Mouse (Mus musculus): Measurements from ENCODE around the gene Wdr37.
A peak's percentile ranks its signal among the peaks of the same experiment; 100 is the strongest.

The Wdr37 gene

DNA sequence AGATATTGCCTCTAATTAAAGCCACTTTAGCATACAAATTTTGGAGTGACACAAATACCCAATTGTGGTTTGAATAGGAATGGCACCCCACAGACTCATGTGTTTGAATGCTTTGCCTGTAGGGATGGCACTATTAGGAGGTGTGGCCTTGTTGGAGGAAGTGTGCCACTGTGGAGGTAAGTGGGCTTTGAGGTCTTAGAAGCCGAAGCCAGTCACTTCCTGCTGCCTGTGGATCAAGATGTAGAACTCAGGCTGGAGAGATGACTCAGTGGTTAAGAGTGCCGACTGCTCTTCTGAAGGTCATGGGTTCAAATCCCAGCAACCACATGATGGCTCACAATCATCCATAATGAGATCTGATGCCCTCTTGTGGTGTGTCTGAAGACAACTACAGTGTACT lies 30.8 kb downstream of the Wdr37 start:
- DNase-seq (ENCODE audit: low spot score in 2 of 2): no peak

DNA sequence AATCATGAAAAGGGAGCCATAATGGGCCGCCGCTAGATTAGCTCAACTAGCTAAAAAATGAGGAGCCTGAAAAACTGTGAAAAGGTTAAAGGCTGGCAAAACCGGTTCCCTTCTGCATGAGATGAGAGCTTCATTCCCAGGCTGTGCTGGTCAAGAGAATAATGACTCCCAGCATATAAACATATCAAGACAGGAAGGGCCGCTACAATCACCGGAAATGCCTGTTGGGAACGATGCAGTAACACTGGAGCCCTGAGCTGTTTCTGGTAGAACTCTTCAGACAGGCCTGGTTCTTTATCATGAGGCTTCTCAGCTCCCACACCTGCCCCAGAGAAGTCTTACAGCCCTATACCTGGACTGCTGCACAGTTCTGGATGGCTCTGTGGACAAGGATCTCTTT lies 31.8 kb downstream of the Wdr37 start:
- no peak for DNase-seq (ENCODE audit: low spot score in 2 of 2)

DNA sequence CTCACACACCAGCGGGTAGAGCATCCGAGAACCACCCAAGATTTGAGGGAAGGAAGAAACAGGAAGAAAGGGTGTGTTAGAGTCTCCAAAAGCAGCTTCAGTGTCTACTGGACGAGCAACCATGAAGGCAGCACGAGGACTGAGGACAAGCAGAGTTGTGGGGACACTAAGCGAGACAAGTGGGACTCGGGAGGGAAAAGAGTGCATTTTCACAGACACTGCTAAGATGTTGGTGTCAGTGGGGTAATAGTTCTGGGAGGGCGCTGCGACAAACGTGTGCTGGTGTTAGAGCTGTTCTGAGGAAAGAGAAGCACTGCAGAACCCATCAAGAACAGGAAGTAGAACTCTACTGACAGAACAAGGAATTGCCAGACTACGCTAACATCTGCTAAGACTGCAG lies 32.6 kb downstream of the Wdr37 start:
- no peak for DNase-seq (ENCODE audit: low spot score in 2 of 2)

DNA sequence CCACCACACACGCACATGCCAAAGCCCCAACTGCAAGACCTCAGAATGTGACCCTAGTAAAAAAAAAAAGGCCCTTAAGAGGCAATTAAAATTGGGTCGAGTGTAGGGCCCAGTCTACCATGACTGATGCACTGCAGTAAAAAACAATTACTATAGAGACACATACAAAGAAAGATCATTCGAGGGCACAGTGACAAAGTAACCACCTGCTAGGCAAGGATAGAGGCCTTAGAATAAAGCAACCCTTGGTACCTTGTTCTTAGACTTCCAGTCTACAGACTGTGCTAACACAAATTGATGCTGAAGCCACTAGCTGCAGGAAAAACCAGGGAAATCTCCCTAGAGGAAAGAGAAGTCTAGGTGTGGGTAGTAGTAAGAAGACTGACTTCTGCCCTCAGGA lies 33.3 kb downstream of the Wdr37 start:
- no peak for DNase-seq (ENCODE audit: low spot score in 2 of 2)

DNA sequence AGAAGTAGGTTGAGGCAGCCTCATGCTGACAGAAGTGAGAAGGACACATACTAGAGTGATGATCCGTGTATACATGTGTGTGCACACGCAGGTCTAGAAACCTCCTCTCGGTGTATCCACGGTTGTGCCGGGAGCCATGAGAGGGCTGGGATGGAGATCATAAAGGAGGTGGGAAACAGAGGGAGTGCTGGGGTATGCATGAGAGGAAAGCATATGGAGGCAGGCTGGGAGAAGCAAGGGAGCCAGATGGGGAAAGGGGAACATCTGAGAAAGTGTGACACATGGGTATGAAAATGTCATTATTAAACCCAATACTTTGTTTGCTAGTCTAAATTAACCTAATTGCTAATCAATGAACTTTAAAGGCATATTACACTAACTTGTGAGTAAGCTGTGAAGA lies 37.1 kb downstream of the Wdr37 start:
- DNase-seq (ENCODE audit: low spot score in 2 of 2): no peak

DNA sequence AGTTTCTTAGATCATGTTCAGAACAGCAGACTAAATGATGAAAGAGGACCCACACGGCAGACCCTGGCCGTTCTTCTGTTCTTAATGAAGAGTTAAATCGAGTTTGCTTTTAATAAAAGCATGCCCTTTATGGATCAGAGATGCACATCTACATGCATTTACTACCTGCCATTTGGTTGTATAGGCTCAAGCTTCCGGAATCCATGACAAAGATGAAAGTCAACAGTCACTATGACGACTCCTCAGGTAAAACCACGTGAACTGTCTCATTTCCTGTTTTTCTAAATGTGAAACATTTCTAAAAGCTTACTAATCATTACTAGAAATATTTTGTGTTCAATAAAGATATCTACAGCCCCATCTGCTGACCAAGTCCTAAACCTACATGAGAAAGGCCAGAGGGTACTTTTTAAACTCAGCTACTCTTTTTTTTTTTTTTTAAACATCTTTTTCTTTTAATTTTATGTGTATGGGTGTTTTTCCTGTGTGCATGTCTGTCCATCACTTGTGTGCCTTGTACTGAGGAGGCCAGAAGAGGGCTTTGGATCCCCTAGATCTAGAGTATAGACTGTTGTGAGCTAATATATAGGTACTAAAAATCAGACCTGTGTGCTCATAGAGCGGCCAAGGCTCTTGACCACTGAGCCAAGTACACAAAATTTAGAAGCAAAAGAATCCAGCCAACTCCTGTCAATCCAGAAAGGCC lies 40.0 kb downstream of the Wdr37 start:
- no peak for DNase-seq (ENCODE audit: low spot score in 2 of 2)

DNA sequence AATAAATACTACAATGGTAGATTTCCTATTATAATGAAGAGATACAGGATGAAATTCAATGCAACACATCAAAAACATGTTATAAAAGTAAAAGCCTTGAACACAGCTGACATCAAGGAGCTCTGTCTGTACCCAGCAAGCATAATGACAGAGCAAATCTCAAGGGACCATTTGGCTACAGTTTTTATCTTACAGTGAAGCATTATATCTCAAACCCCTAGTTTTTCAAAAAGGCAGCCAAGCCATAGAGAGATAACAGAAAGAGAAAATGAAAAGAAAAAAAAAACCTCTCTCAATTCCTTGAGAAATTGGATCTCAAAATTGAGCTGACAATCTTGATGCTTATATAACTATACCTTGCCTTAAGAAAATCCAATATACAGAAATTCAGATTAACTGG lies 41.0 kb downstream of the Wdr37 start:
- DNase-seq (ENCODE audit: low spot score in 2 of 2): no peak

DNA sequence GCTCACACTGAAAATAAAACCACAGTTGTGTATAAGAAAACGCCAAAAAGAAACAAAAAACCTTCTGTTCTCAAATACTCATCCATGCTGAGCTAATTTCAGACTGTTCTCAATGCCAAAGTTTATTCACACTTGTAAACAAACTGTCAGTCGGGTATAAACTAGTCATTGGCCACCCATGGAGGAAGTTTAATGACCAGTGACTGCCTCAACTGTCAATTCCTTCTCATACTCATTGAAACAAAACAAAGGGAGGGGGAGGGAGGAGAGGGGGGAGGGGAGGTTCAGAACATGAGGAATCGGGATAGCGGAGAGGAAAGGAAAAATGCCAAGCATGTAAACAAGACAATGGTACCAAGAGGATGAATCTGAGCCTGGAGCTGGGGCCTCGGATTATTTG lies 41.9 kb downstream of the Wdr37 start:
- DNase-seq (ENCODE audit: low spot score in 2 of 2): no peak

DNA sequence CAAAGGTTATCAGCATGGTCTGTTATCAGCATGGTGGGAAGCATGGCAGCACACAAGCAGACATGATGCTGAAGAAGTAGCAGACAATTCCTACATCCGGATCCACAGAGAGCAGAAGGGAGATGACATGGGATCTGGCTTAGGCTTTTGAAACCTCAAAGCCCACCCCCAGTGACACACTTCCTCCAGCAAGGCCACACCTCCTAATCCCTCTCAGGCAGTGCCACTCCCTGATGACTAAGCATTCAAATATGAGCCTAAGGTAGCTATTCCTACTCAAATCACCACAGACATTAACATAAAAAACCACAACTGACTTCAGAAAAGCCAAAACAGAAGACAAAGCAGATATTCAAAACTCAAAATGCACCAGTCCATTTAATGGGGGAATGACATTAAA lies 42.8 kb downstream of the Wdr37 start:
- DNase-seq (ENCODE audit: low spot score in 2 of 2): no peak

DNA sequence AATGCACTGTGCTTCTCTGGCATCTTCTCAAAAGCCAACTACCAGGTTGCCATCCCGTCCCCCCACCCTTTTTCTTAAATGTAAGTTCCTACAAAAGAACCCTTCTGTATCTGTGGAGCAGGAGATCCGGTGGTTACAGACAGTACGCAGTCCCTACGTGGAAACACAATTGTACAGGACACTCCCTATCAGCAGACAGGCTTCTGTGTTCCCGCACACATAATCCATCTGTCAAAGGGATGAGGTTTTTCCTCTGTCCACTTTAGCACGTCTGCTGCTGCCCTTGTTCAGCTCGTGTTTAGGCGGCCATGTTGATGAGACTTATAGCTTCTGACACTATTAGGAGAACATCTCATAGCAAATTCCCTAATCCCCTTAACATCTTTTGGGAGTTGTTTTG lies 48.2 kb downstream of the Wdr37 start:
- DNase-seq (ENCODE audit: low spot score in 2 of 2): no peak

DNA sequence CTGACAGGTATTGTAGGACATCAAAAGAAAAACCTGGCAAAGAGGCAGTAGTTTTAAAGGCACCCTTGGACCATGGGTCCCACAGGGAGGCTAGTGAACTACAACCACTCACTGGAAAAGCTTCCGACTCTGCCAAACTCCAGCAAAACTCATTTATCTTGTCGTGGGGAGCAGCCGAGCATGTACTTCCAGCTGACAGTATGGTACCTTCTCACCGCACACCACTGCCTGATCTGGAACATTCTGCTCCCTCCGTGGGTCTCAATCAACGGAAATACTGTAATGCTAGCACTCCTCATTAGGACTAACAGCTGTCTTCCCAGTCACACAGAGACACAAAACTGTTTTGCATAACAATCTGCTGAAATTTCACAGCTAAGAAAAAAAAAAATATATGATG lies 48.6 kb downstream of the Wdr37 start:
- no peak for DNase-seq (ENCODE audit: low spot score in 2 of 2)

DNA sequence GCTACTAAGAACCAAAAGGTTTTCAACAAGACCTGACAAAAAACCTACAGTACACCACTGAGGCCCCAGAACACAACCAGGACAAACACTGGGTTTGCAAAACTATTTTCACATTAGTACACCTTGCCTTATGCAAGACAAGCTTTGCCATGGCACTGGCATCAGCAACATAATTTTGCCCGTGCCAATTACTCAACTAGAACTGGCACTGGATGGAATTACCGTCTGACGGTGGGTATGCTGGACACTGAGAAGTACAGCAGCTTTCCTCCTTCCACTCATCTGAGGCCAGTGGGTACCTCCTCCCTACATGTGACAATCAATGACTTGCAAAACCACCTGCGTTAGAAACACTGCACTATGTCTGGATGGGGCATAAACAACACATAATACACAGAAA lies 49.5 kb downstream of the Wdr37 start:
- no peak for DNase-seq (ENCODE audit: low spot score in 2 of 2)

DNA sequence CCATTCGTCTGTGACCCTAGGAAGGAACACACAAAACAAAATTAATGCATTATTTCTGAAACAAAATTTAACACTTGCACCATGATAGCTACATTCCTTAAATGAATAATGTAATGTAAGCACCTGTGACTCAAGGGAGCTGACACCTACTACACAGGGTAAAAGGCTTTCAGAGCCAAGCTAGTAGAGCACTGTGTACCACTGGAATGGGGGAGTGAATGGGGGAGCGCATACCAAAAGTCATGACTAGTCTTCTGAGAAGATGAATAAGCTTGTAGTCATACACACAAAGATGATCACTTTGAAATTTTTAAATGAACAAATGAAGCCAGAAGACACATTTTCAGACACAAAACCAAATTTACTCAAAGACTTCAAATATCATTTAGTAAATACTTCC lies 65.8 kb downstream of the Wdr37 start:
- DNase-seq (ENCODE audit: low spot score in 2 of 2): no peak

DNA sequence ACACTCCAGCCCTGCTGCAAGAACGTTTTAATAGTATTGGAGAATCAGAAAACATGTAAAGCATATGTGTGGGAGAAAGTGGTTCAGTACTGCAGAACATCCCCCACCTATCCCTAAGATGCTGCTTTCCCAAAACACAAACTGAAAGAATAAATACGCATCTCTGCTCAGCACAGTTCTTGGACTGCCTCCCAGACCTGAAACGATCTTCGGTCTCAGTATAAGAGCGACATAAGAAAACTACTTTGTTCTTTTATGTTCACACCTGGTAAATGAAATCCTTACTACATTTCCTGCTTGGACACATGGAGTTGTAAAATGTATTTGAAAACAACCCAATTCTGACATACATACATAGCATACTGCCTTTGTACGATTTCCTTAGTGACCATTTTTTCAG lies 71.1 kb downstream of the Wdr37 start:
- no peak for DNase-seq (ENCODE audit: low spot score in 2 of 2)

DNA sequence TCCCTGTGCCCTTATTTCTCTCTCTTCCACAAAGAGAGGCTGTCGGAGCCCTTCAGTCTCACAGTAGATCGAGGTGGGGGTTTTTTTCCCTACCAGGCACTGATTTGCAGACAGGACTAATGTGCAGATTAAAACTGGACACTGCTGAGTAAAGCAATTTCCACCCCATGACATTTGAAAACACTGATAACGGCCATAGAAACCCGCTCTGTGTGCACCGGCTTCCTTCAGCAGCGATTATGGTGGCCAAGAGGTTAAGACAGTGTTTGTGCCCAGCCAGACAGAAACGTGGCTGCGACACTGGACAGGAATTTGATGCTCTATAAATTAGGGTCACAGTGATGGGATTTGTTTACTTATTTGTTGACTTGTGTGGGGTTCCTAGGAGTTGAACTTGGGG lies 78.5 kb downstream of the Wdr37 start:
- DNase-seq (ENCODE audit: low spot score in 2 of 2): no peak

DNA sequence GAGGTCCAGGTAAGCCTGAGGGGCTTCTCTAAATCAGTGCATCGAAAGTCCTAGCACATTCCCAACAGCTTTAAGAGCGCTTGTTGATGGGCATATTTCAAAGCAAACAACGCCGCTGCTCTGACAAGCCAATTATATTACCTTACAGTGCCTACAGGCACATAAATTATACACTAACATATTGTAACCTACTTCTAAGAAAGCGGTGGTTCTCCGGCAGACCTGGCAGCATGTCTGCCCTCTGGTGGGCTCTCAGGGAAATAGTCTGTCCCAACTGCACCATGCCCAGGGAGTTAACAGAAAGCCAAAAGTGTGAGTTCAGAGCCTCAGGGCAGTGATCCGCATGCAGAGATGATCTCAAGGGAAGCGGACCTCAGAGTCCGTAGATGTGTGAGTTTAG lies 86.5 kb downstream of the Wdr37 start:
- peak; percentile 25 to 56 for DNase-seq (ENCODE audit: low spot score in 2 of 2)

DNA sequence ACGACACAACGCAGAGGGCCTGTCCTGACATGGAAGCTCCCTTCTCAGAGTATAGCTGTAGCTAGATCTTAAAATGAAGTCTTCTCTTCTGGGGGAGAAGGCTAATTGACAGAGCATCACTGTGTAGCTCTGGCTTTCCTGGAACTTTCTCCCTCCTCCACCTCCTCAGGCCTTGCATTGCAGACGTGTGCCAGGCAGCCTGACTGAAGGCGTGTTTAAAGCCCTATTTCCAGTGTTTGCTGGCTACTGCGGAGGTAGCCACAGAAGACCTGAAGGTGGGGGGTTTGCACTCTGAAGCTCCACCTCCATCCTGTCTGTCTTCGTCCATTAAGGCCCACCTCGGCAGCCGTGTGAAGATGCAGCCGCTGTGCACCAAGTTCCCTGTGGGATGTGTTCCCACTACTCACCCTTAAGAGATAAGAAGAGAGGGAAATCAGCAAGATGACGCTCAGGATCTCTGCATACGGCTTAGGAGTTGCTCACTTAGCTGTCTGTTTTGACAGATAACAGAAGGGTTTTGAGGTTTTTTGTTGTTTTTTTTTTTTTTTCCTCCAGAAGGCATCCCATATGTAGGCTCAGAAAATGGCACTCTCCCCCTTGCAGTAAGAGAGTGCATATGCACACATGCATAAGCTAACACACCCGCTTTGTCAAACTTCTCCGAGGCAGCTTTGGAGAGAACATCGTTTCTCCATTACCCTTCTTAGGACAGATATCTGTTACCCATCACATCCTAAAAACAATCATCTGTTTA lies 87.2 kb downstream of the Wdr37 start:
- DNase-seq (ENCODE audit: low spot score in 2 of 2): no peak

DNA sequence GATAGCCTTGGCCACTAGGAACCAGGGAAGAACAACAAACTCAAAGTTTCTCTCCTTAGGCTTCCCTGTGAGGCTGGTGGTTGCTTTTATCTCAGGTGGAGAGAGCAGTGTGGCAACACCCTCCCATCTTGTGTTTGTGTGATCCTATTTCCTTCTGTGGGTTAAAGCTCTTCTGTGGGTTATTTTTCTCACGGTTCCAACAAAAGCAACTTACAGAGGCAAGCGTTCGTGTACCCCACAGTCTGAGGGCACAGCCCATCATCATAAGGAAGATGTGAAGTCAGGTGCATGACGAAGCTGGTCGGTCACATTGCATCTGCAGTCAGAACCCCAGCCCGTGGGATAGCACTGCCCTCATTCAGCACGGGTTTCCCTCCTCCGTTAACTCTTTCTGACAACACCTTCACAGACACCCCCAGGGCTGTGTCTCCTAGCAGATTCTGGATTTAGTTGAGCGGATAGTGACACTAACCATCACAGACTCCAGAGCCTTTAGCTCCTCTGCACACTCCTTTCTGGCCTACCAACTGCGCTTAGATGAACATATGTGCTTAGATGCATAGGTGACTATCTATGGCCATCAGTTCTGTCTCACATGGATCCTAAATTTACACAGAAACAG lies 87.9 kb downstream of the Wdr37 start:
- DNase-seq (ENCODE audit: low spot score in 2 of 2): no peak

DNA sequence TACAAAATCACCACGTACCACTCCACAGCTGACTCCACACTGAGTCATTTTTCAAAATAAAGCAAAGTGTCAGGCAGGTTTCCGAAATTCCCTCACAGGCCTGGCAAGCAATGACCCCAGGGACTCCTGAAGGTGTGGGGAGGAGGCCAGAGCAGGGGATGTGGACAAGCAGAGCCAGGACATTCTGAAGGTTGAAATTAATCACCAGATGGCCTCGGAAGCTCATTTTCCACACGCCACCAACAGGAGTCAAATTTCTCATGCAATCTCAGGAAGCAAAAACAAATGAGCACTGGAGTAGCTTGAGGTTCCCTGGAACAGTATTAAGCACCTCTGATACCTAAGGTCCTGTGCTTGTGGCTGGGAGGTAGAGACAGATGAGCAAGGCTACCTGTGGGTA lies 89.1 kb downstream of the Wdr37 start:
- DNase-seq (ENCODE audit: low spot score in 2 of 2): no peak

DNA sequence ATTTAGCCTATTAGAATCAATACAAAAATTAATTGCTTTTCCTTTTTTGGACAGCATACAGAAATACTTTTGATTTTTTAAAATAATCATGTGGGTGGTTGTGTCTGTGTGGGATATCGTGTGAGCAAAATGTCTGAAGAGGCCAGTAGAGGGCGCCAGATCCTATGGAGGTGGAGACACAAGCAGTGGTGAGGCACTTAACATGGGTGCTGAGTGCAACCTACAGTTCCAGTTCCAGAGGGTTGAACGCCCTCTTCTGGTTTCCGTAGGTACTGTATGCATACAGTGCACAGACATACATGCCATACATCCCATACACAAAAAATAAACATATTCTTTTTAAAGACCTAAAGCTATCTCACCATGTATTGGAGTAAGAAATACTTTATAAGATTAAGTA lies 91.3 kb downstream of the Wdr37 start:
- peak; percentile 29 to 37 for DNase-seq (ENCODE audit: low spot score in 2 of 2)

DNA sequence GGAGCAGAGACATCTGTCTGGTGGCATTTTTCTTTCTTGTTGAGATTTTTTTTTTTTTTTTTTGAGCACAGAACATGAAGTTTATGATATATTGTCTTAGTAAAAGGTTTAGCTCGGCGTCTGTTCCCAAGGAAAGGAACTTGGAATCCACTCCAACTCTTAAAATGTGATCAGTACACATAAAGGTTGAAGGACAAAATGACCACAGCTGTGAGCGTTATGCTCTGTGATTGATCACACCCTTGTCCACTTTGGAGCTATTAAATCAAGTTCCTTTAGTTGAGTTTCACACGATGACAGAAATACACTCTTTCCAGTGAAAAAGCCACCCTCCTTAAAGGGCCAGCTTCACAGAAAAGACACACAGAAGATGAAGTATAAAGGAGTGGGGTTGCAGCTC lies 101.1 kb downstream of the Wdr37 start:
- no peak for DNase-seq (ENCODE audit: low spot score in 2 of 2)

DNA sequence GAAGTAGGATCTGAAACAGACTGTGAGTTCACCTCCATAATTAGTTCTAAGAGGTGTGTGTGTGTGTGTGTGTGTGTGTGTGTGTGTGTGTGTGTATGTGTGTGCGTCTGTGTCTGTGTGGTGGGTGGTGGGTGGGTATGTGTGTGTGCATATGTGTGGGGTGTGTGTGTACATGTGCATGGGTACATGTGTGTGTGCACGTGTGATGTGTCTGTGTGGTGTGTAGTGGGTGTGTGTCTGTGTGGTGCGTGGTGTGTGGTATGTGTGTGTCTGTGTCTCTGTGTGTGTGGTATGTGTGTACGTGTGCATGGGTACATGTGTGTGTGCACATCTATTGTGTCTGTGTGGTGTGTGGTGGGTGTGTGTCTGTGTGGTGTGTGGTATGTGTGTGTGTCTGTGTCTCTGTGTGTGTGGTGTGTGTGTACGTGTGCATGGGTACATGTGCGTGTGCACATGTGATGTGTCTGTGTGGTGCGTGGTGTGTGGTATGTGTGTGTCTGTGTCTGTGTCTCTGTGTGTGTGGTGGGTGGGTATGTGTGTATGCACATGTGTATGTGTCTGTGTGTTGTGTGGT lies 102.0 kb downstream of the Wdr37 start:
- no peak for DNase-seq (ENCODE audit: low spot score in 2 of 2)

DNA sequence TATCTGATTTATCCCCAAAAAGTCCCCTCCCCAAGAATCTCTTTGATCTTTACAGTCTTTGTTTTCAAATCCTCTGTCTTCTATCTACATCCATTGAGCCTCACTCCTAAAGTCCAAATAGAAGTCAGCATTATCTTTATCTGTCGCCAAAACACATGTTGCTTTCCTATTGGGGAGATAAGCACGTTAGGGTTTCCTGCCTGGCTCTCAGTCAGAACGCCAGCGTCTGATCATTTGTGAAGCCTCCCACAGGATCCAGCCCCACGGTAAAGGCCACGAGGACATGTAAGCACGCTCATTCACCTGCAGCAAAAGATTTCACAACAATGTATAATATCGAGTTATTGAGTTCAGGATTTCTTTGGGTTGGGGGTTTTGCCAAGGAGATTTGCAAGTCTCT lies 110.8 kb downstream of the Wdr37 start:
- no peak for DNase-seq (ENCODE audit: low spot score in 2 of 2)

Data from frontal cortex, postnatal 10 days (tissue).